In the genomic region with DNA sequence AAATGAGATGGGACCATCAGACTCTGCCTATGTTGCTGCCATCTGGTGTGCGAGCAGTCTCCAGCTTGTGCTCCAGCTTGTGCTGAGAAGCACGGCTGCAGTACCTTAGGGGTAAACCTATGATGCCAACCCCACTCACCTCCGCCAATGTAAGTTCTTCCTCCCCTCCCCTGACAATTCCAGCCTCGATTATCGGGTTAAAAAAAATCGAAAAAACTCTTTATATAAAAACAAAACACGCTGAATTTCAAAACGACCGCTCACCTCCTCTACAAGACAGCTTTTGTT, we compare ENCODE assay signal across 12 mouse cellular contexts. TPM values are rescaled to one million over a fixed set of nuclear protein-coding genes. Genes with fewer than 3 reads are reported as not detected.
A peak's percentile ranks its signal among the peaks of the same experiment; 100 is the strongest.
DNase-seq lines count a peak whose midpoint lies in the region; ATAC-seq lines count a peak whose summit lies in the region.
"Had no signal": no experiment of that assay in that cellular context is flagged by ENCODE, and none has a peak within 500 bp of the region (broad histone marks: within the 10 kb centered on the region; RNA-seq: fewer than 3 reads in every experiment).

No protein-coding gene starts in this region.

- H3K4me2 ChIP-seq in midbrain, embryonic 12.5 days (replicated peaks): no peak overlapping the region
- no peak overlapping the region for H3K4me2 ChIP-seq in midbrain, embryonic 11.5 days
- no peak overlapping the region for H3K4me2 ChIP-seq in neural tube, embryonic 15.5 days
- H3K4me2 ChIP-seq: neural tube, embryonic 13.5 days had no signal

- H3K27ac ChIP-seq in midbrain, embryonic 12.5 days (replicated peaks): no peak overlapping the region
- no peak overlapping the region for H3K27ac ChIP-seq in midbrain, embryonic 11.5 days (ENCODE audit: low read depth, low read length)
- H3K27ac ChIP-seq in neural tube, embryonic 15.5 days (replicated peaks): no peak overlapping the region
- H3K27ac ChIP-seq: neural tube, embryonic 13.5 days had no signal

- H3K4me1 ChIP-seq in midbrain, embryonic 12.5 days: peaks cover 12% of the 10 kb centered on the region
- H3K4me1 ChIP-seq in midbrain, embryonic 11.5 days (ENCODE audit: control insufficient read depth, insufficient read depth, low read length): peaks cover 4% of the 10 kb centered on the region; the same call in 1 of the 2 replicates
- peaks cover 12% of the 10 kb centered on the region for H3K4me1 ChIP-seq in neural tube, embryonic 15.5 days

- peak; percentile 50; the same call in 1 of the 2 replicates for ATAC-seq in midbrain, embryonic 12.5 days (ENCODE audit: low FRiP score, low read depth)
- no peak for ATAC-seq in midbrain, embryonic 11.5 days (ENCODE audit: low FRiP score)
- ATAC-seq in neural tube, embryonic 15.5 days (ENCODE audit: low FRiP score): peak; percentile 65; the same call in 1 of the 2 replicates

- DNase-seq in heart, adult 11 months: peak; percentile 92
- no peak for DNase-seq in heart, adult 8-10 months (ENCODE audit: low spot score)
- DNase-seq in midbrain, embryonic 11.5 days (ENCODE audit: low spot score, missing footprints): no peak
- DNase-seq in heart, postnatal 4 days: peak; percentile 53
- no peak for DNase-seq in thymus, postnatal 10 days (ENCODE audit: low spot score in 2 of 2)
- DNase-seq in cerebellum, postnatal 25 days: no peak
- DNase-seq: adrenal gland, adult 2 months had no signal

- H3K9ac ChIP-seq in midbrain, embryonic 12.5 days (replicated peaks): no peak overlapping the region
- no peak overlapping the region for H3K9ac ChIP-seq in midbrain, embryonic 11.5 days (ENCODE audit: low read length)
- H3K9ac ChIP-seq in neural tube, embryonic 15.5 days (replicated peaks): no peak overlapping the region
- H3K9ac ChIP-seq: neural tube, embryonic 13.5 days had no signal

- H3K36me3 ChIP-seq in midbrain, embryonic 12.5 days: no peaks in the 10 kb centered on the region
- no peaks in the 10 kb centered on the region for H3K36me3 ChIP-seq in midbrain, embryonic 11.5 days (ENCODE audit: control insufficient read depth, insufficient read depth, low read length)
- H3K36me3 ChIP-seq in neural tube, embryonic 15.5 days: no peaks in the 10 kb centered on the region
- H3K36me3 ChIP-seq: neural tube, embryonic 13.5 days had no signal

- WGBS in midbrain, embryonic 12.5 days: under 1% methylated on average over 9 of the region's 9 CpGs
- 1% methylated on average over 9 of the region's 9 CpGs for WGBS in midbrain, embryonic 11.5 days
- under 1% methylated on average over 9 of the region's 9 CpGs for WGBS in neural tube, embryonic 15.5 days

- H3K27me3 ChIP-seq in midbrain, embryonic 12.5 days: peaks cover 99% of the 10 kb centered on the region
- peaks cover 99% of the 10 kb centered on the region for H3K27me3 ChIP-seq in midbrain, embryonic 11.5 days (ENCODE audit: control insufficient read depth, insufficient read depth, low read length)
- H3K27me3 ChIP-seq in neural tube, embryonic 15.5 days (replicated peaks): peaks cover 96% of the 10 kb centered on the region

- no peak overlapping the region for H3K4me3 ChIP-seq in midbrain, embryonic 12.5 days
- H3K4me3 ChIP-seq in midbrain, embryonic 11.5 days (ENCODE audit: low read depth, low read length): no peak overlapping the region
- no peak overlapping the region for H3K4me3 ChIP-seq in neural tube, embryonic 15.5 days (replicated peaks)
- H3K4me3 ChIP-seq: neural tube, embryonic 13.5 days had no signal

- no peaks in the 10 kb centered on the region for H3K9me3 ChIP-seq in midbrain, embryonic 12.5 days
- no peaks in the 10 kb centered on the region for H3K9me3 ChIP-seq in midbrain, embryonic 11.5 days (ENCODE audit: control insufficient read depth, low read length)
- no peaks in the 10 kb centered on the region for H3K9me3 ChIP-seq in neural tube, embryonic 15.5 days (replicated peaks)
- H3K9me3 ChIP-seq: neural tube, embryonic 13.5 days had no signal

RNA-seq across cellular contexts. Expression of gene Hand2, which starts 12.6 kb away (rescaled TPM):
- 10 to 100 TPM; 43.0 to 58.5 (median 52.6) TPM for total RNA-seq in heart, adult 8-10 months (2022)
- polyA plus RNA-seq in midbrain, embryonic 12.5 days (2016; fragmentation: Nextera tagmentation; extraction: Ambion mirVana): not detected in 2 replicates
- polyA plus RNA-seq in midbrain, embryonic 11.5 days (2014; fragmentation: Nextera tagmentation; extraction: Ambion mirVana): not detected in 2 replicates
- total RNA-seq in heart, postnatal 4 days (2021): 10 to 100 TPM; 62.1 to 69.6 TPM
- 1.0 TPM in 1 of 2 replicates, not detected in the other for polyA plus RNA-seq in neural tube, embryonic 15.5 days (2015; fragmentation: Nextera tagmentation; extraction: Ambion mirVana)
- total RNA-seq: left cerebral cortex, postnatal 36 days had no signal
- polyA plus RNA-seq: C2C12 had no signal

Comparison
In these comparisons a context has a peak if more than half of its experiments do, and no peak if none do; other contexts are left out.
1. DNase-seq: peak in heart, adult 11 months (single experiment) and heart, postnatal 4 days (single experiment); none in heart, adult 8-10 months (single experiment), midbrain, embryonic 11.5 days (single experiment), thymus, postnatal 10 days (0 of 2) and cerebellum, postnatal 25 days (0 of 2).